Mouse (Mus musculus): ENCODE results near the gene Otof.

The Otof gene

DNA sequence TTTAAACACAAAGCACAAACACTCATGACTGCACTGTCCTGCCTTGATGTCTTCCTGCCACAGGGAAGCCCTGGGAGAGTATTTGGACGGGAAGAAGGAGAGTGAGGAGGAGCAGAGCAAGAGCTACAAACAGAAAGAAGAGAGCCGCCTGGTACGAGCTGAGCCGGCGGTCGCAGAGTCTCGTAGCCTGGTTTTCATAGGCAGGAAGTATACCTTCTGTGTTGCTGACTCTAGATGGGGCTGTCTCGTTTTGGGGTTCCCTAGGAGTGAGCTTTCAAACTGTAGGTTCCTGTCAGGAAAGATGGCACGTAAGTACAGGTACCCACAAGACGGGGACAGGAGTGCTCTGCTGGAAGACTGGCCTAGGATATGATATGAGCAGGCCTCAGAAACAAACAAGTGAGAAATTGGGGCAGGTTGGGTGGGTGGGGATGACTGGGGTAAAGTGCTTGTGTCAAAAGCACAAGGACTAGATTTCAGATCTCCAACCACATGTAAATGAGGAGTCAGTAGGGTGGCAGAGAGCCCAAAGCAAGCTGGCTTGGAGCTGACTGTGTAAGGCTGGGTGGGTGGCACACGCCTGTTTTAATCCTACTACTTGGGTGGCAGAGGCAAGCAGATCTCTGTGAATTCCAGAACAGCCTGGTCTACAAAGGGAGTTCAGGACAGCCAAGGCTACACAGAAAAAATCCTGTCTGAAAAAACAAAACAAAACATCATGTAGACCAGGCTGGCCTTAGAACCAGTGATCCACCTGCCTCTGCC, 119.9 kb downstream of the Otof start:
- peak; percentile 13 for DNase-seq (ENCODE audit: low read depth, low spot score)

DNA sequence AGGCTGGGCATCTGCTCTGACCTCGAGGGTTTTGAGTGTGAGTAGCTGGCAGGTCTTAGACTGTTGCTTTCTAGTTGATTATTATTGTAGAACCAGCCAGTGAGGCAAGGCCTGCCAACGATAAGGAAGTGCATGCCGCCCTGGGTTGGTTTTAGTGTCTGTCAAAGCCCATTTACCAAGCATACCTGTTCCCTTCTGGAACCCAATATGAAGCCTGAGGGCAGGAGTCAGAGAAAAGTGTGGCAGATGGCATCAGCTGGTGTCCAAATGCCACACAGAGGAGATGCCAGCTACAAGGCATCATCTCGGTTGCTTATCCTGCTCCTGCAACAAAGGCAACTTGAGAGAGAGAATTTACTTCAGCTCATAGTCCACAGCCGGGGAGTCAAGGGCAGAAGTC, 120.9 kb downstream of the Otof start:
- DNase-seq (ENCODE audit: low read depth, low spot score), result no peak

Measured in CD4-positive, CD25-positive, alpha-beta regulatory T cell, adult 2 months (primary cell).